25 mouse cellular contexts compared by ENCODE assay signal in genomic region chr7:48755825-48756224, GRCm38 (mm10).
"Had no signal": no experiment of that assay in that cellular context is flagged by ENCODE, and none has a peak within 500 bp of the region (broad histone marks: within the 10 kb centered on the region; RNA-seq: fewer than 3 reads in every experiment).

No protein-coding gene starts in this region.

- H3K27me3 ChIP-seq: heart, embryonic 15.5 days; limb, embryonic 12.5 days; liver, embryonic 13.5 days; liver, embryonic 15.5 days had no signal

- H3K27ac ChIP-seq: gastrocnemius, adult 2 months; heart, embryonic 10.5 days; heart, embryonic 13.5 days; heart, embryonic 15.5 days; hindbrain, embryonic 13.5 days; kidney, postnatal 0 days; left cerebral cortex, adult 2 months; limb, embryonic 10.5 days; limb, embryonic 12.5 days; liver, embryonic 13.5 days; liver, embryonic 15.5 days had no signal

- H3K4me1 ChIP-seq: heart, embryonic 10.5 days; heart, embryonic 13.5 days; heart, embryonic 15.5 days; limb, embryonic 10.5 days; limb, embryonic 12.5 days; liver, embryonic 13.5 days; liver, embryonic 15.5 days had no signal

- ATAC-seq: forebrain, embryonic 16.5 days; hindbrain, embryonic 16.5 days; inflammation-experienced regulatory T-cells, adult 6 months; intestine, postnatal 0 days had no signal

- DNase-seq: gastrocnemius, adult 2 months; gastrocnemius, postnatal 10 days; gastrocnemius, postnatal 25 days; heart, adult 18-20 months; heart, postnatal 14 days; heart, postnatal 36 days; kidney, adult 18-20 months; kidney, adult 8-10 months; kidney, postnatal 14 days; kidney, postnatal 36 days; liver, embryonic 13.5 days had no signal

- H3K4me3 ChIP-seq: gastrocnemius, adult 2 months; heart, embryonic 10.5 days; heart, embryonic 13.5 days; heart, embryonic 15.5 days; hindbrain, embryonic 13.5 days; left cerebral cortex, adult 2 months; limb, embryonic 10.5 days; limb, embryonic 12.5 days; liver, embryonic 13.5 days; liver, embryonic 15.5 days had no signal

- H3K9ac ChIP-seq: heart, embryonic 13.5 days; heart, embryonic 15.5 days; hindbrain, embryonic 13.5 days; limb, embryonic 12.5 days; liver, embryonic 13.5 days; liver, embryonic 15.5 days had no signal

- H3K4me2 ChIP-seq: heart, embryonic 13.5 days; heart, embryonic 15.5 days; hindbrain, embryonic 13.5 days; limb, embryonic 12.5 days; liver, embryonic 11.5 days; liver, embryonic 13.5 days; liver, embryonic 15.5 days had no signal

- H3K36me3 ChIP-seq: heart, embryonic 10.5 days; heart, embryonic 13.5 days; heart, embryonic 15.5 days; hindbrain, embryonic 13.5 days; limb, embryonic 10.5 days; limb, embryonic 12.5 days; liver, embryonic 13.5 days; liver, embryonic 15.5 days had no signal

- H3K9me3 ChIP-seq: heart, embryonic 10.5 days; heart, embryonic 13.5 days; heart, embryonic 15.5 days; hindbrain, embryonic 13.5 days; limb, embryonic 10.5 days; limb, embryonic 12.5 days; liver, embryonic 13.5 days; liver, embryonic 15.5 days had no signal
